Mouse (Mus musculus) monocyte, adult 5-6 weeks (primary cell): ENCODE measurements around the gene Btbd9. TPM values are rescaled to one million over a fixed set of nuclear protein-coding genes. Genes with fewer than 3 reads are reported as not detected.

Experiments used
- ATAC-seq: fragments of 153-309, 156-312 bp; replicated peaks from 2 replicates; pipeline ENCODE4 v1.8.0; 2017; ENCODE audit warnings: mild to moderate bottlenecking; ENCODE audit not compliant: low TSS enrichment, insufficient number of reproducible peaks, severe bottlenecking, poor library complexity, low FRiP score
- total RNA-seq: library from RNA; stranded (forward); fragments of 200-1000, 200-491, 200-594 nt; gene quantifications from 3 replicates; pipeline ENCODE4 v1.2.3, GENCODE M21; 2017

Gene Btbd9
- total RNA-seq, 1 experiment from 2014 or later: 25.3 TPM

GRCm38 (mm10) chr17:30468368-30468767, 107.9 kb downstream of the Btbd9 start:
- ATAC-seq: no peak

- no peak for ATAC-seq
Measured at GRCm38 (mm10) chr17:30467566-30468213, 108.6 kb downstream of the Btbd9 start.

- no peak for ATAC-seq
Measured at GRCm38 (mm10) chr17:30465060-30465762, 111.1 kb downstream of the Btbd9 start.

- 0 out of 2 replicates have a peak, but pooled peaks have one; percentile 40 for ATAC-seq
Measured at GRCm38 (mm10) chr17:30464240-30464745, 112.0 kb downstream of the Btbd9 start.

- ATAC-seq: no peak
Measured at GRCm38 (mm10) chr17:30460727-30461349, 115.5 kb downstream of the Btbd9 start.

GRCm38 (mm10) chr17:30459706-30460105, 116.6 kb downstream of the Btbd9 start:
- ATAC-seq: no peak

- no peak for ATAC-seq
Measured at GRCm38 (mm10) chr17:30458926-30459325, 117.4 kb downstream of the Btbd9 start.

GRCm38 (mm10) chr17:30458301-30458700, 118.0 kb downstream of the Btbd9 start:
- no peak for ATAC-seq

- no peak for ATAC-seq
Measured at GRCm38 (mm10) chr17:30457486-30457885, 118.8 kb downstream of the Btbd9 start.

GRCm38 (mm10) chr17:30456293-30456692, 120.0 kb downstream of the Btbd9 start:
- ATAC-seq: no peak

- no peak for ATAC-seq
Measured at GRCm38 (mm10) chr17:30454862-30455243, 121.4 kb downstream of the Btbd9 start.

GRCm38 (mm10) chr17:30454155-30454861, 122.0 kb downstream of the Btbd9 start:
- no peak for ATAC-seq

- no peak for ATAC-seq
Measured at GRCm38 (mm10) chr17:30453272-30453671, 123.0 kb downstream of the Btbd9 start.

GRCm38 (mm10) chr17:30452363-30452762, 123.9 kb downstream of the Btbd9 start:
- ATAC-seq: no peak

- ATAC-seq: no peak
Measured at GRCm38 (mm10) chr17:30448562-30448961, 127.7 kb downstream of the Btbd9 start.

GRCm38 (mm10) chr17:30445805-30446441, 130.4 kb downstream of the Btbd9 start:
- no peak for ATAC-seq

- no peak for ATAC-seq
Measured at GRCm38 (mm10) chr17:30439702-30440101, 136.6 kb downstream of the Btbd9 start.

GRCm38 (mm10) chr17:30438786-30439185, 137.5 kb downstream of the Btbd9 start:
- no peak for ATAC-seq

GRCm38 (mm10) chr17:30436021-30436461, 140.2 kb downstream of the Btbd9 start:
- ATAC-seq: no peak
